9 mouse cellular contexts compared by ENCODE assay signal in genomic region chr1:132968659-132969058, GRCm38 (mm10).
DNase-seq lines count a peak whose midpoint lies in the region; ATAC-seq and TF ChIP-seq lines count a peak whose summit lies in the region.
"Had no signal": no experiment of that assay in that cellular context is flagged by ENCODE, and none has a peak within 500 bp of the region (broad histone marks: within the 10 kb centered on the region; RNA-seq: fewer than 3 reads in every experiment).

No protein-coding gene starts in this region.

- no peak overlapping the region for H3K4me2 ChIP-seq in midbrain, postnatal 0 days (ENCODE audit: low read depth, low read length, poor library complexity, severe bottlenecking)
- H3K4me2 ChIP-seq: stomach, embryonic 15.5 days had no signal

- H3K9ac ChIP-seq in midbrain, postnatal 0 days (replicated peaks; ENCODE audit: low read length, poor library complexity, severe bottlenecking), result no peak overlapping the region
- H3K9ac ChIP-seq: stomach, embryonic 15.5 days had no signal

- H3K4me1 ChIP-seq in heart, embryonic 10.5 days, result peaks cover 7% of the 10 kb centered on the region; the same call in 1 of the 2 replicates
- H3K4me1 ChIP-seq in midbrain, postnatal 0 days (ENCODE audit: insufficient read depth, low read length), result no peaks in the 10 kb centered on the region
- H3K4me1 ChIP-seq in thymus, adult 2 months (replicated peaks; ENCODE audit: control insufficient read depth, insufficient read depth, low read length), result no peaks in the 10 kb centered on the region
- H3K4me1 ChIP-seq: stomach, embryonic 15.5 days had no signal

- H3K27ac ChIP-seq in heart, embryonic 10.5 days, result no peak overlapping the region
- no peak overlapping the region for H3K27ac ChIP-seq in midbrain, postnatal 0 days (ENCODE audit: low read depth, low read length)
- no peak overlapping the region for H3K27ac ChIP-seq in thymus, adult 2 months (ENCODE audit: control insufficient read depth, insufficient read depth, low read length)
- H3K27ac ChIP-seq: stomach, embryonic 15.5 days had no signal

- H3K9me3 ChIP-seq in heart, embryonic 10.5 days, result no peaks in the 10 kb centered on the region
- H3K9me3 ChIP-seq in midbrain, postnatal 0 days (ENCODE audit: low read length), result no peaks in the 10 kb centered on the region
- H3K9me3 ChIP-seq: stomach, embryonic 15.5 days had no signal

- TF ChIP-seq CTCF in C2C12 (IDR thresholded peaks at IDR 0.05; ENCODE audit: control insufficient read depth, insufficient read depth, insufficient read length), result peak; percentile 7
- TF ChIP-seq CTCF in midbrain, postnatal 0 days (IDR thresholded peaks at IDR 0.05), result peak; percentile 81
- TF ChIP-seq CTCF in thymus, adult 2 months (IDR thresholded peaks at IDR 0.05; ENCODE audit: borderline replicate concordance, control insufficient read depth, extremely low read depth, insufficient read depth, low read length, poor library complexity), result no peak

- H3K4me3 ChIP-seq in heart, embryonic 10.5 days, result no peak overlapping the region
- H3K4me3 ChIP-seq in C2C12 (ENCODE audit: insufficient read depth, poor library complexity, severe bottlenecking), result no peak overlapping the region
- no peak overlapping the region for H3K4me3 ChIP-seq in midbrain, postnatal 0 days (ENCODE audit: low read depth, low read length)
- no peak overlapping the region for H3K4me3 ChIP-seq in thymus, adult 2 months (ENCODE audit: control insufficient read depth, insufficient read depth, low read length)
- H3K4me3 ChIP-seq: stomach, embryonic 15.5 days had no signal

- H3K79me3 ChIP-seq in C2C12 (ENCODE audit: low read depth), result no peaks in the 10 kb centered on the region

- peak; percentile 71 for ATAC-seq in common myeloid progenitor, adult 5-6 weeks (replicated peaks; ENCODE audit: low read depth, poor library complexity, severe bottlenecking)
- no peak for ATAC-seq in midbrain, postnatal 0 days (ENCODE audit: low FRiP score)

- DNase-seq in heart, postnatal 10 days, result peak; percentile 40 to 69
- no peak for DNase-seq in heart, embryonic 10.5 days (ENCODE audit: low spot score)
- DNase-seq in ZHBTc4 (ENCODE audit: low read depth, low spot score), result peak; percentile 83
- peak; percentile 48 to 82 for DNase-seq in kidney, postnatal 25 days
- DNase-seq in midbrain, postnatal 0 days (ENCODE audit: low spot score), result peak; percentile 31
- DNase-seq in thymus, adult 2 months, result peak; percentile 66

- TF ChIP-seq POLR2A in thymus, adult 2 months (IDR thresholded peaks at IDR 0.05; ENCODE audit: control insufficient read depth, extremely low read depth, insufficient read depth, low read length, poor library complexity), result no peak

- no peak overlapping the region for H3ac ChIP-seq in C2C12 (ENCODE audit: control insufficient read depth, insufficient read length, low read depth)

- no peaks in the 10 kb centered on the region for H3K36me3 ChIP-seq in heart, embryonic 10.5 days
- H3K36me3 ChIP-seq in C2C12 (ENCODE audit: control insufficient read depth, insufficient read depth), result no peaks in the 10 kb centered on the region
- H3K36me3 ChIP-seq in midbrain, postnatal 0 days (ENCODE audit: insufficient read depth, low read length), result no peaks in the 10 kb centered on the region
- no peaks in the 10 kb centered on the region for H3K36me3 ChIP-seq in thymus, adult 2 months (ENCODE audit: control insufficient read depth, insufficient read depth, low read length)
- H3K36me3 ChIP-seq: stomach, embryonic 15.5 days had no signal

- 21% methylated on average over 6 of the region's 6 CpGs for WGBS in heart, embryonic 10.5 days
- 33% methylated on average over 6 of the region's 6 CpGs for WGBS in midbrain, postnatal 0 days
- 29% methylated on average over 6 of the region's 6 CpGs for WGBS in thymus, adult 2 months

- no peaks in the 10 kb centered on the region for H3K79me2 ChIP-seq in C2C12 (ENCODE audit: control insufficient read depth, insufficient read depth)

- no peaks in the 10 kb centered on the region for H3K27me3 ChIP-seq in heart, embryonic 10.5 days (ENCODE audit: insufficient read depth, poor library complexity, severe bottlenecking)
- H3K27me3 ChIP-seq in C2C12 (ENCODE audit: control insufficient read depth, insufficient read depth, insufficient read length), result peaks cover 3% of the 10 kb centered on the region
- no peaks in the 10 kb centered on the region for H3K27me3 ChIP-seq in midbrain, postnatal 0 days (ENCODE audit: insufficient read depth, low read length)
- H3K27me3 ChIP-seq in thymus, adult 2 months (ENCODE audit: control insufficient read depth, insufficient read depth, low read length), result no peaks in the 10 kb centered on the region
- H3K27me3 ChIP-seq: stomach, embryonic 15.5 days had no signal

- intact Hi-C loops in heart, postnatal 10 days (cut with DNase I), result loop anchor here (1.0 kb wide), 1 partner anchor 210 kb away; no protein-coding TSS in a partner anchor

TF ChIP-seq in C2C12, 6 proteins besides CTCF, POLR2A, EP300 and RAD21:
- TF ChIP-seq MYOG (IDR thresholded peaks at IDR 0.05; ENCODE audit: control insufficient read depth, extremely low read depth, insufficient read length) (no peak), FOSL1 (IDR thresholded peaks at IDR 0.05; ENCODE audit: insufficient read depth, low read length, poor library complexity, severe bottlenecking) (no peak), MYOD1 (IDR thresholded peaks at IDR 0.05; ENCODE audit: control insufficient read depth, insufficient read length, low read depth) (no peak), USF1 (IDR thresholded peaks at IDR 0.05; ENCODE audit: low read depth) (no peak), CEBPB (IDR thresholded peaks at IDR 0.05; ENCODE audit: low read depth) (no peak), MAX (IDR thresholded peaks at IDR 0.05) (no peak)
